Mouse (Mus musculus) heart, embryonic 16.5 days (tissue): ENCODE results near the gene Irak2. TPM values are rescaled to one million over a fixed set of nuclear protein-coding genes. Genes with fewer than 3 reads are reported as not detected.
A peak's percentile ranks its signal among the peaks of the same experiment; 100 is the strongest.

Experiments used
- ATAC-seq: fragments of 200-750 bp; cut with Nextera tagmentation; replicated peaks from 2 replicates; pipeline ENCODE4 v1.8.0; 2017; ENCODE audit warnings: moderate number of reproducible peaks; ENCODE audit not compliant: insufficient read depth, low FRiP score; ENCODE audit errors: extremely low read depth
- H3K27ac ChIP-seq: fragments of 300-500 bp; sonication (generic); 2 replicates; pipeline ENCODE4 v1.5.1; 2014; ENCODE audit warnings: mild to moderate bottlenecking, low read length, control low read depth, moderate library complexity
- H3K27me3 ChIP-seq: fragments of 300-500 bp; sonication (generic); 2 replicates; pipeline ENCODE4 v1.6.1; 2014; ENCODE audit warnings: low read length, mixed read lengths; ENCODE audit not compliant: control insufficient read depth, insufficient read depth
- H3K36me3 ChIP-seq: fragments of 300-500 bp; sonication (generic); 2 replicates; pipeline ENCODE4 v1.6.1; 2014; ENCODE audit not compliant: control insufficient read depth, insufficient read depth
- H3K4me1 ChIP-seq: fragments of 300-500 bp; sonication (generic); 2 replicates; pipeline ENCODE4 v1.6.1; 2014; ENCODE audit warnings: low read length, mixed read lengths; ENCODE audit not compliant: control insufficient read depth, insufficient read depth
- H3K4me2 ChIP-seq: fragments of 300-500 bp; sonication (generic); 2 replicates; pipeline ENCODE4 v1.6.1; 2014; ENCODE audit warnings: low read depth, mild to moderate bottlenecking, control low read depth, low read length
- H3K4me3 ChIP-seq: fragments of 300-500 bp; sonication (generic); 2 replicates; pipeline ENCODE4 v1.5.1; 2014; ENCODE audit warnings: mild to moderate bottlenecking, control low read depth, low read length
- H3K9ac ChIP-seq: fragments of 300-500 bp; sonication (generic); 2 replicates; pipeline ENCODE4 v1.6.1; 2014; ENCODE audit warnings: low read length, control low read depth
- H3K9me3 ChIP-seq: fragments of 300-500 bp; sonication (generic); replicated peaks from 2 replicates; pipeline ENCODE4 v1.6.1; 2016; ENCODE audit warnings: low read length; ENCODE audit not compliant: control insufficient read depth
- WGBS: fragments of 180-500 bp; shearing (Covaris S2); extraction: QIAGEN DNeasy Blood & Tissue Kit; methylation state at CpG from one replicate; pipeline ENCODE4 v1.1.7; 2014; 5-methylcytosine and 5-hydroxymethylcytosine counted together
- polyA plus RNA-seq: library from polyadenylated mRNA; unstranded; fragments of >200 nt; fragmentation: Nextera tagmentation; extraction: Ambion mirVana; gene quantifications from 2 replicates; pipeline ENCODE4 v1.2.1, GENCODE M21; 2015

The Irak2 gene
- polyA plus RNA-seq, 1 experiment from 2014 or later: 5.0 TPM

GRCm38 (mm10) chr6:113650197-113650640, 12.0 kb downstream of the Irak2 start:
- Histone ChIP-seq H3K9me3 (no peaks in the 10 kb centered on the region), H3K27me3 (no peaks in the 10 kb centered on the region), H3K4me1 (peaks cover 3% of the 10 kb centered on the region; the same call in 1 of the 2 replicates), H3K4me2 (no peak overlapping the region), H3K27ac (no peak overlapping the region), H3K4me3 (no peak overlapping the region), H3K9ac (no peak overlapping the region), H3K36me3 (no peaks in the 10 kb centered on the region)
- ATAC-seq: no peak
- 66% methylated on average over 4 of the region's 4 CpGs for WGBS

- Histone ChIP-seq H3K27me3 (no peaks in the 10 kb centered on the region), H3K27ac (no peak overlapping the region), H3K4me1 (peaks cover 3% of the 10 kb centered on the region; the same call in 1 of the 2 replicates), H3K36me3 (no peaks in the 10 kb centered on the region), H3K4me3 (no peak overlapping the region), H3K9me3 (no peaks in the 10 kb centered on the region), H3K4me2 (no peak overlapping the region), H3K9ac (no peak overlapping the region)
- WGBS: 67% methylated on average over 3 of the region's 3 CpGs
- no peak for ATAC-seq
These were observed 13.4 kb downstream of the Irak2 start for GRCm38 (mm10) chr6:113651626-113652025.

- no peak overlapping the region for H3K9ac ChIP-seq
- H3K27ac ChIP-seq: no peak overlapping the region; the same call in 1 of the 2 replicates
These were observed 15.3 kb downstream of the Irak2 start for GRCm38 (mm10) chr6:113653551-113653950.

GRCm38 (mm10) chr6:113654102-113654501, 15.8 kb downstream of the Irak2 start:
- H3K4me2 ChIP-seq: no peak overlapping the region
- WGBS: 68% methylated on average over 8 of the region's 8 CpGs

More at GRCm38 (mm10) chr6:113653551-113653950, 15.3 kb downstream of the Irak2 start:
- H3K9me3 ChIP-seq: no peaks in the 10 kb centered on the region
- no peak overlapping the region for H3K4me3 ChIP-seq
- H3K4me1 ChIP-seq: peaks cover 3% of the 10 kb centered on the region; the same call in 1 of the 2 replicates
- no peaks in the 10 kb centered on the region for H3K36me3 ChIP-seq
- WGBS: 87% methylated on average over 7 of the region's 7 CpGs
- H3K4me2 ChIP-seq: no peak overlapping the region
- ATAC-seq: no peak
- H3K27me3 ChIP-seq: no peaks in the 10 kb centered on the region

GRCm38 (mm10) chr6:113654753-113655397, 16.6 kb downstream of the Irak2 start:
- Histone ChIP-seq H3K27ac (no peak overlapping the region), H3K4me2 (no peak overlapping the region), H3K4me1 (peaks cover 11% of the 10 kb centered on the region), H3K27me3 (no peaks in the 10 kb centered on the region), H3K36me3 (no peaks in the 10 kb centered on the region), H3K9ac (no peak overlapping the region), H3K4me3 (no peak overlapping the region), H3K9me3 (no peaks in the 10 kb centered on the region)
- WGBS: 63% methylated on average over 16 of the region's 16 CpGs
- no peak for ATAC-seq

More at GRCm38 (mm10) chr6:113654102-113654501, 15.8 kb downstream of the Irak2 start:
- H3K27me3 ChIP-seq: no peaks in the 10 kb centered on the region
- H3K27ac ChIP-seq: peak overlapping the region; percentile 24; the same call in 1 of the 2 replicates
- no peak overlapping the region for H3K9ac ChIP-seq
- no peak for ATAC-seq
- peaks cover 4% of the 10 kb centered on the region for H3K4me1 ChIP-seq
- no peaks in the 10 kb centered on the region for H3K9me3 ChIP-seq
- no peaks in the 10 kb centered on the region for H3K36me3 ChIP-seq
- no peak overlapping the region for H3K4me3 ChIP-seq

GRCm38 (mm10) chr6:113655475-113655874, 17.2 kb downstream of the Irak2 start:
- H3K4me3 ChIP-seq: no peak overlapping the region
- no peak for ATAC-seq
- peaks cover 17% of the 10 kb centered on the region for H3K4me1 ChIP-seq
- no peak overlapping the region for H3K27ac ChIP-seq
- no peaks in the 10 kb centered on the region for H3K9me3 ChIP-seq
- H3K36me3 ChIP-seq: no peaks in the 10 kb centered on the region
- no peaks in the 10 kb centered on the region for H3K27me3 ChIP-seq
- no peak overlapping the region for H3K4me2 ChIP-seq
- 85% methylated on average over 3 of the region's 3 CpGs for WGBS
- no peak overlapping the region for H3K9ac ChIP-seq

- H3K4me3 ChIP-seq: no peak overlapping the region
- H3K4me2 ChIP-seq: no peak overlapping the region
- no peaks in the 10 kb centered on the region for H3K9me3 ChIP-seq
- WGBS: 80% methylated on average over 6 of the region's 6 CpGs
- no peak overlapping the region for H3K9ac ChIP-seq
- H3K4me1 ChIP-seq: peaks cover 29% of the 10 kb centered on the region
- H3K27me3 ChIP-seq: no peaks in the 10 kb centered on the region
- H3K27ac ChIP-seq: no peak overlapping the region
- ATAC-seq: no peak
- no peaks in the 10 kb centered on the region for H3K36me3 ChIP-seq
These were observed 18.6 kb downstream of the Irak2 start for GRCm38 (mm10) chr6:113656847-113657246.

- Histone ChIP-seq H3K27me3 (no peaks in the 10 kb centered on the region), H3K9ac (no peak overlapping the region), H3K4me3 (no peak overlapping the region), H3K36me3 (0 out of 2 replicates have a peak, but pooled peaks cover 3% of the 10 kb centered on the region), H3K4me2 (no peak overlapping the region), H3K27ac (peak overlapping the region; percentile 44), H3K9me3 (peaks cover 3% of the 10 kb centered on the region), H3K4me1 (peaks cover 30% of the 10 kb centered on the region)
- WGBS: 44% methylated on average over 3 of the region's 3 CpGs
- ATAC-seq: peak; percentile 33; the same call in 1 of the 2 replicates
These were observed 20.0 kb downstream of the Irak2 start for GRCm38 (mm10) chr6:113658226-113658625.

GRCm38 (mm10) chr6:113659648-113660491, 21.6 kb downstream of the Irak2 start:
- H3K27ac ChIP-seq: peak overlapping the region; percentile 62
- ATAC-seq: no peak; the same call in 1 of the 2 replicates
- H3K4me2 ChIP-seq: no peak overlapping the region
- H3K4me1 ChIP-seq: peaks cover 30% of the 10 kb centered on the region
- no peak overlapping the region for H3K4me3 ChIP-seq
- no peak overlapping the region for H3K9ac ChIP-seq
- 0 out of 2 replicates have a peak, but pooled peaks cover 3% of the 10 kb centered on the region for H3K36me3 ChIP-seq
- peaks cover 3% of the 10 kb centered on the region for H3K9me3 ChIP-seq
- no peaks in the 10 kb centered on the region for H3K27me3 ChIP-seq
- WGBS: 48% methylated on average over 8 of the region's 8 CpGs
